Mouse (Mus musculus) megakaryocyte, embryonic 14.5 days (primary cell): Measurements from ENCODE around the gene Shank2. TPM values are rescaled to one million over a fixed set of nuclear protein-coding genes. Genes with fewer than 3 reads are reported as not detected.

ENCODE experiments used
- H3K27me3 ChIP-seq: replicated peaks from 2 replicates; pipeline ENCODE3; 2012; ENCODE audit warnings: inconsistent platforms
- H3K36me3 ChIP-seq: replicated peaks from 2 replicates; pipeline ENCODE3; 2012; ENCODE audit warnings: low read length, inconsistent platforms, mixed read lengths
- H3K4me1 ChIP-seq: 2 replicates; pipeline ENCODE4 v1.6.1; 2012; ENCODE audit warnings: inconsistent platforms
- H3K4me3 ChIP-seq: replicated peaks from 2 replicates; pipeline ENCODE3; 2012; ENCODE audit warnings: moderate library complexity, mild to moderate bottlenecking, inconsistent platforms
- H3K9me3 ChIP-seq: 2 replicates; pipeline ENCODE4 v1.6.1; 2012; ENCODE audit warnings: inconsistent platforms
- FLI1 ChIP-seq: IDR thresholded peaks from 2 replicates; pipeline ENCODE4 v1.6.1; 2012; ENCODE audit warnings: low read length, inconsistent platforms, mixed read lengths
- GATA1 ChIP-seq: IDR thresholded peaks from 3 replicates; pipeline ENCODE4 v1.6.1; 2012; ENCODE audit warnings: mixed read lengths, low read length, inconsistent platforms, borderline replicate concordance
- polyA plus RNA-seq: library from polyadenylated mRNA; stranded (reverse); fragments of >175 nt; gene quantifications from 2 replicates; pipeline ENCODE4 v1.2.3, GENCODE M21; 2012; ENCODE audit warnings: low replicate concordance; ENCODE audit not compliant: insufficient read depth

The Shank2 gene
- polyA plus RNA-seq, 1 experiment, result 0.02 TPM

DNA sequence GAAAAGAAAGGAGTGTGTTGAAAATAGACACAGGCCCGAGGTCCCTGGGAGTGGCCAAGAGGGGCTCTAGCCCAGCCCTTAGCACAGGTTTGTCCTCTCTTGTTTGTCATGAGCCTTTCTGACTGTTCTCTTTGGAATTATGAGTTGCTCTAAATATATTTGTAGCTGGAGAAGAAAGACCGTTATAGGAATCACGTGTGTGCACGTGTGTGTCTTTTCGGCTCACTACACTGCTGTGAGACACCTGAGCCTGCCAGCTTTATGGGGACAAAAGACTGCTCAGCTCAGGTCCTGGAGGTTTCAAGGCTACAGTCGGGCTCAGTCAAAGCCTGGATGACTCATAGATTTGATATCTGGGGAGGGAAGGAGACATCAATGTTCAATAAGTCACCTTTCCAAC lies 323.1 kb downstream of the Shank2 start:
- Histone ChIP-seq H3K27me3 (peaks cover 75% of the 10 kb centered on the region), H3K4me1 (no peaks in the 10 kb centered on the region), H3K9me3 (peaks cover 4% of the 10 kb centered on the region), H3K36me3 (no peaks in the 10 kb centered on the region), H3K4me3 (no peak overlapping the region)
- TF ChIP-seq FLI1, result no peak
- TF ChIP-seq GATA1, result no peak

GRCm38 (mm10) chr7:144325603-144326002 lies 323.9 kb downstream of the Shank2 start:
- Histone ChIP-seq H3K36me3 (no peaks in the 10 kb centered on the region), H3K9me3 (peaks cover 4% of the 10 kb centered on the region), H3K4me3 (no peak overlapping the region), H3K27me3 (peaks cover 74% of the 10 kb centered on the region), H3K4me1 (no peaks in the 10 kb centered on the region)
- TF ChIP-seq FLI1, result no peak
- TF ChIP-seq GATA1, result no peak

DNA sequence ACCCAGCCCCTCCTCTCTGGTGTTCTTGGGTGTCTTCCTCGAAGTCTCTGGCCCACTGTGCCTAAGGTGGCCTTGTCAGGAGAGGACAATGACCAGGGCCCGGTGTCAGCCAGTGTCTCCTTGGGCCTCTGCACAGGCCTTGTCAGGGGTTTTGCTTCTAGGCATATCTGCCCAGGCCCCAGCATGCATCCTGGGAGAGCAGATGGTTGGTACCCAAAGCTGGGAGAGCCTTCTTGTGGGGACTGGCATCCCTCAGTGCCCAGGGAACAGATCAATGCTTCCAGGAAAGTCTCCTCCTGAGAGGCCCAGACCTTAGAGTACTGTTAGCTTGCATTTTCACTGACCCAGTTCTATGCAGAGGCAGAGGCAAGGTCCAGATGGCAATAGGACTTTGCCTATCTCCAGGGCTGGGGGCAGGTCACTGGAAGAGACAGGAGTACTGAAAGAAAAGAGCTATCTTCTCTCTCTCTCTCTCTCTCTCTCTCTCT lies 327.7 kb downstream of the Shank2 start:
- H3K9me3 ChIP-seq, result peaks cover 4% of the 10 kb centered on the region
- no peak overlapping the region for H3K4me3 ChIP-seq
- TF ChIP-seq GATA1 (no peak), FLI1 (no peak)
- peaks cover 78% of the 10 kb centered on the region for H3K27me3 ChIP-seq
- no peaks in the 10 kb centered on the region for H3K36me3 ChIP-seq
- H3K4me1 ChIP-seq, result no peaks in the 10 kb centered on the region

- H3K4me1 ChIP-seq, result peaks cover 8% of the 10 kb centered on the region
- TF ChIP-seq FLI1, result no peak
- no peak for TF ChIP-seq GATA1
- peaks cover 3% of the 10 kb centered on the region; the same call in 1 of the 2 replicates for H3K9me3 ChIP-seq
- H3K27me3 ChIP-seq, result peaks cover 51% of the 10 kb centered on the region
- H3K36me3 ChIP-seq, result no peaks in the 10 kb centered on the region
- no peak overlapping the region for H3K4me3 ChIP-seq
Measured at GRCm38 (mm10) chr7:144336626-144337025, 334.9 kb downstream of the Shank2 start.

DNA sequence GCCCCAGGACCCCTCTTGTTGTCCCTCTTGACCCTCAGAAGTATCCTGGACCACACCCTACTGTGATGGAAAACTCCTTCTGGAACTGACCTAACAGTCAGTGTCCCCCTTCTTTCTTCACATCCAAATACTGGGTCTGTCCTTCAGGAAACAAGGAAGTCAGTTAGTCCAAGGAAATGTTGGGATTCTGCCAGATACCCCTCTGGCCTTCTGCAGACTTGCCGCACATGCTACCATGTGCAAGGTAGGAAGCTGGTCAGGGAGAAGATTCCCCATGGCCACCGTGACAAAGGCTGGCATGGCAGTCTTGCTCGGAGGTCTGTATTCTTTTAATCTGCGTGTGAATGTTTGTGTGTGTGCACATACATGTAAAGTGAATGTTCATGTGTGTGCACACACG lies 337.0 kb downstream of the Shank2 start:
- peaks cover 8% of the 10 kb centered on the region for H3K4me1 ChIP-seq
- H3K27me3 ChIP-seq, result peaks cover 45% of the 10 kb centered on the region
- no peak overlapping the region for H3K4me3 ChIP-seq
- TF ChIP-seq FLI1, result no peak
- TF ChIP-seq GATA1, result no peak
- H3K9me3 ChIP-seq, result peaks cover 3% of the 10 kb centered on the region; the same call in 1 of the 2 replicates
- H3K36me3 ChIP-seq, result no peaks in the 10 kb centered on the region

DNA sequence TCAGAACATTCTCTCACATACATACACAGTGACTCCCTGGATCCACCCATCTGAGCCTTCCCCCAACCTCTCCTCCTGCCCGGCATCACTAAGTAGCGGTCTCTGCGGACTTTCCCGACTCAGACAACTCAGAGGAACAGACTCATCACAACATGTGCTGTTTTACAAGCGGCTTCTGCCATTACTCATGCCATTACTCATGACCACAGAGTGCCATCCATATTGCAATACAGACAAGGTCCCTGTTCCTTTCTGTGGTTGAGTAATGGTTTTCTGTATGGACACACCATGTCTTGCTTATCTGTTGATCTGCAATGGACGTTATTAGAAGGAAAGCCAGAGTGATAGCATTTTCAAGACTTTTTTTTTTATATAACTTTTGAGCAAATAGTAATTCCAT lies 338.6 kb downstream of the Shank2 start:
- peaks cover 8% of the 10 kb centered on the region for H3K4me1 ChIP-seq
- peaks cover 37% of the 10 kb centered on the region for H3K27me3 ChIP-seq
- H3K4me3 ChIP-seq, result no peak overlapping the region
- peaks cover 6% of the 10 kb centered on the region; the same call in 1 of the 2 replicates for H3K9me3 ChIP-seq
- TF ChIP-seq GATA1 (no peak), FLI1 (no peak)
- H3K36me3 ChIP-seq, result no peaks in the 10 kb centered on the region

DNA sequence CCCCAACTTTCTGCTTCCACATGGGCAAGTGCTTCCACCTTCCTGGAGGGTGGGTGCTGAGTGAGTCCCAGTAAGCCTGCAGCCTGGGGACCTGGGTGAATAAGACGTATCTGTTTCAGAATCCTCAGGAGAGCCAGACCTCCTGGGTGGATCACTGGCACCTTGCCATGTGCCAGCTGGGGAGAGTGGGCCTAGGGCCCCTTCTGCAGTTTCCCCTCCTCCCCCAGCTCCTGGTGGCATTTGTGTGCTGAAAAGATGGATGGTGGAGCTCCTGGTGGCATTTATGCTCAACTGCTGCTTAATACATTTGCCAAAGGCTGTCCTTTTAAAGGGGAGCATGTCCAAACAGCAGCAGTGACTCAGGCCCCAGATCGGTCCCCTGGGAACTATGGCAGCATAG lies 364.4 kb downstream of the Shank2 start:
- peaks cover 47% of the 10 kb centered on the region for H3K27me3 ChIP-seq
- H3K36me3 ChIP-seq, result no peaks in the 10 kb centered on the region
- H3K4me3 ChIP-seq, result no peak overlapping the region
- TF ChIP-seq FLI1 (no peak), GATA1 (no peak)
- peaks cover 20% of the 10 kb centered on the region for H3K9me3 ChIP-seq
- 0 out of 2 replicates have a peak, but pooled peaks cover 3% of the 10 kb centered on the region for H3K4me1 ChIP-seq

DNA sequence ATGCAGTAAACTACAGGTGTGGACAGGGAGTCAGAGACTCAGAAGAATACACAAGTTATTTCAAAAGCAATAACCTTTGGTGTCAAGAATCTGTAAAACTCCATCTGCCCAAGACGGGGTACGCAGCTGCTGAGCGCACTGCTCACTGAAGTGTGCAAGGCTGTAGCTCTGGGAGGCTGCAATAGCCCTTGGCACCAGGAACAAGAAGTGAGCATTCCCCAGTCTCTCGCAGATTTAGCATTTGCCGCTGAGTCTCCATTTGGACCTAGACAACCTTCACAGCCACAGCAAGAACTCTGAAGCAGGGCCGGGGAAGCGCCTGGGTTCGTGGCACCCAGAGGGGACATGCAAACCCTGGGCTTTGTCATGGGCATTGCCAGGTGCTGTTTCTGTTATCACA lies 371.3 kb downstream of the Shank2 start:
- H3K27me3 ChIP-seq, result peaks cover 73% of the 10 kb centered on the region
- TF ChIP-seq GATA1 (no peak), FLI1 (no peak)
- H3K9me3 ChIP-seq, result peaks cover 13% of the 10 kb centered on the region
- no peak overlapping the region for H3K4me3 ChIP-seq
- H3K4me1 ChIP-seq, result no peaks in the 10 kb centered on the region; the same call in 1 of the 2 replicates
- H3K36me3 ChIP-seq, result no peaks in the 10 kb centered on the region

DNA sequence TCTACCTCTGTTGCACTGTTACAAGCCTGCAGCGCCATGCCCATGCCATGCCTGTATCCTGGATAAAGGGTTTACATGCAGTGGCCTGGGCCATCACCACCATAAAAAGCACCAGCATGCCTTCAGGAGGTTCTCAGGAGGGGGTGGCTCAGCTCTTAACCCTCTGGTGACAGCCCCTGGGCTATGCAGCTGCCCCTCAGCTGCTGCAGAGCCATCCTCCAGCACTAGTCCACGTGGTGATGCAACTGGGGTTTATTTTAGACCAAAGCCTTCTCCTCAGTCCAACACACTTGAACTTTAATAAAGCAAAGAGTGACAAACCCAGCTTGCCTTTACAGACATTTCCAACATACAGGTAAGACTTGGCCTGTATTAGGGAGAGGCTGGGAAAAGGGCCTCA lies 373.8 kb downstream of the Shank2 start:
- no peak for TF ChIP-seq FLI1
- no peak for TF ChIP-seq GATA1
- Histone ChIP-seq H3K4me3 (no peak overlapping the region), H3K9me3 (peaks cover 13% of the 10 kb centered on the region), H3K36me3 (no peaks in the 10 kb centered on the region), H3K4me1 (no peaks in the 10 kb centered on the region; the same call in 1 of the 2 replicates), H3K27me3 (peaks cover 68% of the 10 kb centered on the region)

GRCm38 (mm10) chr7:144378254-144378653 lies 376.5 kb downstream of the Shank2 start:
- H3K4me3 ChIP-seq, result no peak overlapping the region
- TF ChIP-seq GATA1 (no peak), FLI1 (no peak)
- peaks cover 61% of the 10 kb centered on the region for H3K27me3 ChIP-seq
- no peaks in the 10 kb centered on the region for H3K36me3 ChIP-seq
- no peaks in the 10 kb centered on the region for H3K9me3 ChIP-seq
- no peaks in the 10 kb centered on the region; the same call in 1 of the 2 replicates for H3K4me1 ChIP-seq

DNA sequence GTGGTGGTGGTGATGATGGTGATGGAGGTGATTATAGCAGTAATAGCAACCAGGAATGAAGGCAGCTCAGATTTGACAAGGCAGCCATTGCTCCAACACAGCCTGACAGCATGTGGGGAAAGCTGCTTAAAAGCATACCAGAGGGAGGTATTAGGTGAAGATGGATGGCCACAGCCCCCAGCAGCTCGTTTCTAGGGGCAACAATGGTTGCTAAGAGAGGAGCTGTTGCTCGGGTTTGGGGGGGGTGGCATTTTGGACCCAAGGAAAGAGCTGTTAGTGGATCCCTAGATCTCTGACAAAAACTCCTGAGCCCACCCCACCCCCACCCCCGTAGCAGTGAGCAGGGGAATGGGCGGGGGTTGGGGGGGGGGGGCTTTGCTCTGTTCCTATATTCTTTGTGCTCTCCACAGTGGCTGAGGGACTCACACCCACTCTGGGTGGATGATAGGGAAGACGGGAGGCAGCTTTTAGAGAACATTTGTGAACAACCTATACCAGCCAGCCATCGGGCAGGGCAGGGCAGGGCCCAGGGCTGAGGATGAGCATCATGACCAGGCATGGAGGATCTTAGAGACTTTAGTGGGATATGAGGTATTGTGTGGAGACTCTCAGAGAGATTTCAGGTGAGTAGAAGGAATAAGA lies 377.6 kb downstream of the Shank2 start:
- H3K4me1 ChIP-seq, result peaks cover 5% of the 10 kb centered on the region
- no peaks in the 10 kb centered on the region for H3K9me3 ChIP-seq
- peaks cover 60% of the 10 kb centered on the region for H3K27me3 ChIP-seq
- no peaks in the 10 kb centered on the region for H3K36me3 ChIP-seq
- no peak overlapping the region for H3K4me3 ChIP-seq
- TF ChIP-seq FLI1 (no peak), GATA1 (no peak)
